Mouse (Mus musculus) CH12.LX (cell line): ENCODE results near the gene Mast3. TPM values are rescaled to one million over a fixed set of nuclear protein-coding genes. Genes with fewer than 3 reads are reported as not detected.

Experiments
- DNase-seq: peaks from one replicate; pipeline ENCODE4 v3.0.0-alpha.2; 2013; ENCODE audit errors: extremely low read depth
- H3K27ac ChIP-seq: 2 replicates; pipeline ENCODE4 v1.5.1; 2012; ENCODE audit warnings: low read depth, mild to moderate bottlenecking, control low read depth, moderate library complexity; ENCODE audit not compliant: insufficient read depth
- H3K27me3 ChIP-seq: replicated peaks from 2 replicates; pipeline ENCODE3; 2012; ENCODE audit warnings: inconsistent platforms
- H3K36me3 ChIP-seq, 2 experiments: replicated peaks in 1 of 2; 2 replicates each; pipeline versions ENCODE3 to v1.6.1; 2012; ENCODE audit warnings: inconsistent platforms in 1 of 2, low read length in 1 of 2, mild to moderate bottlenecking in 1 of 2, mixed read lengths in 1 of 2, moderate library complexity in 1 of 2; ENCODE audit not compliant: control insufficient read depth in 1 of 2, insufficient read depth in 1 of 2
- H3K4me1 ChIP-seq, 2 experiments: 2 replicates each; pipeline ENCODE4 v1.6.1; 2012; ENCODE audit warnings: inconsistent platforms in 1 of 2, moderate library complexity in 1 of 2; ENCODE audit not compliant: insufficient read depth in 2 of 2, control insufficient read depth in 1 of 2
- H3K4me2 ChIP-seq: 2 replicates; pipeline ENCODE4 v1.6.1; 2012; ENCODE audit warnings: low read depth, mild to moderate bottlenecking, control low read depth; ENCODE audit not compliant: poor library complexity, insufficient read depth, severe bottlenecking
- H3K4me3 ChIP-seq, 3 experiments: fragments of 150-350 bp in 1 of 3; sonication (generic) in 1 of 3; replicated peaks in 1 of 3; 2 replicates each; pipeline versions ENCODE3 to v1.5.1; 2011 to 2012; ENCODE audit warnings: low read depth in 2 of 3, low read length in 2 of 3, mild to moderate bottlenecking in 2 of 3, moderate library complexity in 2 of 3, control low read depth in 1 of 3, improper control_type of control experiment in 1 of 3, inconsistent platforms in 1 of 3, mixed read lengths in 1 of 3; ENCODE audit not compliant: poor library complexity in 1 of 3
- H3K79me2 ChIP-seq: replicated peaks from 2 replicates; pipeline ENCODE4 v1.6.1; 2012; ENCODE audit warnings: mild to moderate bottlenecking, moderate library complexity; ENCODE audit not compliant: control insufficient read depth, poor library complexity, insufficient read depth, severe bottlenecking; ENCODE audit errors: extremely low read depth
- H3K9ac ChIP-seq: 2 replicates; pipeline ENCODE4 v1.6.1; 2012; ENCODE audit warnings: low read depth, mild to moderate bottlenecking, control low read depth, moderate library complexity; ENCODE audit not compliant: insufficient read depth
- H3K9me3 ChIP-seq: replicated peaks from 2 replicates; pipeline ENCODE3; 2012; ENCODE audit warnings: low read length, inconsistent platforms, mixed read lengths
- BHLHE40 ChIP-seq: IDR thresholded peaks from 2 replicates; pipeline ENCODE4 v1.6.1; 2011; ENCODE audit warnings: mild to moderate bottlenecking, low read depth, low read length, improper control_type of control experiment
- CHD1 ChIP-seq: IDR thresholded peaks from 2 replicates; pipeline ENCODE4 v1.6.1; 2012; ENCODE audit warnings: low read depth, low read length, improper control_type of control experiment, inconsistent platforms
- CHD2 ChIP-seq: IDR thresholded peaks from 2 replicates; pipeline ENCODE4 v1.6.1; 2011; ENCODE audit warnings: low read length, improper control_type of control experiment
- E2F4 ChIP-seq: IDR thresholded peaks from 2 replicates; pipeline ENCODE4 v1.6.1; 2011; ENCODE audit warnings: low read depth, low read length, improper control_type of control experiment; ENCODE audit not compliant: insufficient replicate concordance
- ELF1 ChIP-seq: IDR thresholded peaks from 2 replicates; pipeline ENCODE4 v1.6.1; 2014; ENCODE audit warnings: low read depth, mild to moderate bottlenecking, inconsistent platforms, low read length, improper control_type of control experiment
- EP300 ChIP-seq: IDR thresholded peaks from 2 replicates; pipeline ENCODE4 v1.6.1; 2011; ENCODE audit warnings: low read length, improper control_type of control experiment
- GABPA ChIP-seq: IDR thresholded peaks from 2 replicates; pipeline ENCODE4 v1.6.1; 2012; ENCODE audit warnings: low read depth, low read length, improper control_type of control experiment, inconsistent platforms; ENCODE audit not compliant: insufficient replicate concordance
- HCFC1 ChIP-seq: IDR thresholded peaks from 2 replicates; pipeline ENCODE4 v1.6.1; 2012; ENCODE audit warnings: low read depth, mild to moderate bottlenecking, inconsistent platforms, low read length, improper control_type of control experiment
- IRF4 ChIP-seq: IDR thresholded peaks from 2 replicates; pipeline ENCODE4 v1.6.1; 2014; ENCODE audit warnings: low read depth, mild to moderate bottlenecking, inconsistent platforms, low read length, improper control_type of control experiment
- KAT2A ChIP-seq: IDR thresholded peaks from 2 replicates; pipeline ENCODE4 v1.6.1; 2012; ENCODE audit warnings: low read length, improper control_type of control experiment, inconsistent platforms; ENCODE audit not compliant: insufficient replicate concordance
- MAFK ChIP-seq: IDR thresholded peaks from 2 replicates; pipeline ENCODE4 v1.6.1; 2011; ENCODE audit warnings: low read length, improper control_type of control experiment; ENCODE audit not compliant: insufficient replicate concordance
- MAZ ChIP-seq: IDR thresholded peaks from 2 replicates; pipeline ENCODE4 v1.6.1; 2012; ENCODE audit warnings: low read depth, mild to moderate bottlenecking, inconsistent platforms, low read length, improper control_type of control experiment, moderate library complexity
- MYC ChIP-seq: IDR thresholded peaks from 2 replicates; pipeline ENCODE4 v1.6.1; 2011; ENCODE audit warnings: low read depth, mild to moderate bottlenecking, improper control_type of control experiment, low read length
- NELFE ChIP-seq: IDR thresholded peaks from 2 replicates; pipeline ENCODE4 v1.6.1; 2011; ENCODE audit warnings: low read depth, low read length, improper control_type of control experiment
- PAX5 ChIP-seq: IDR thresholded peaks from 2 replicates; pipeline ENCODE4 v1.6.1; 2012; ENCODE audit warnings: low read length, inconsistent platforms, mixed read lengths
- RCOR1 ChIP-seq: conservative IDR thresholded peaks from 2 replicates; pipeline ENCODE4 v1.6.1; 2012; ENCODE audit warnings: low read depth, mild to moderate bottlenecking, inconsistent platforms, low read length, improper control_type of control experiment
- TCF12 ChIP-seq: IDR thresholded peaks from 2 replicates; pipeline ENCODE4 v1.6.1; 2014; ENCODE audit warnings: low read depth, mild to moderate bottlenecking, inconsistent platforms, low read length, improper control_type of control experiment
- UBTF ChIP-seq: IDR thresholded peaks from 2 replicates; pipeline ENCODE4 v1.6.1; 2012; ENCODE audit warnings: low read depth, mild to moderate bottlenecking, inconsistent platforms, low read length, improper control_type of control experiment, moderate library complexity
- ZKSCAN1 ChIP-seq: IDR thresholded peaks from 2 replicates; pipeline ENCODE4 v1.6.1; 2012; ENCODE audit warnings: low read depth, inconsistent platforms, low read length, improper control_type of control experiment, borderline replicate concordance
- ZMIZ1 ChIP-seq: IDR thresholded peaks from 2 replicates; pipeline ENCODE4 v1.6.1; 2012; ENCODE audit warnings: low read depth, mild to moderate bottlenecking, inconsistent platforms, low read length, improper control_type of control experiment
- ZNF384 ChIP-seq: IDR thresholded peaks from 2 replicates; pipeline ENCODE4 v1.6.1; 2012; ENCODE audit warnings: low read depth, low read length, improper control_type of control experiment, inconsistent platforms
- dilution Hi-C: fragments of 300-500 bp; cut with MboI; formaldehyde crosslinking; loops from 2 replicates; pipeline ENCODE4 v1.14.3; 2020; ENCODE audit warnings: low sequenced_read_pairs; ENCODE audit not compliant: extremely low pct_unique_long_range_greater_than_20kb, extremely low pct_ligation_motif_present
- in situ Hi-C: fragments of 300-500 bp; cut with MboI; formaldehyde crosslinking; loops from 3 replicates; pipeline ENCODE4 v1.14.3; 2019; ENCODE audit warnings: low sequenced_read_pairs, low pct_ligation_motif_present, low pct_unique_long_range_greater_than_20kb, mixed read lengths
- polyA plus RNA-seq: library from polyadenylated mRNA; unstranded; fragments of >175 nt; gene quantifications from 2 replicates; pipeline ENCODE4 v1.2.1, GENCODE M21; 2012; ENCODE audit warnings: low read depth; ENCODE audit not compliant: insufficient read length
- total RNA-seq, 2 experiments: library from RNA; depleted of rRNA; stranded (reverse); fragments of 300-350 nt in 1 of 2; fragments of >200 nt in 1 of 2; gene quantifications; 2 replicates each; pipeline ENCODE4 v1.2.3; 2012 to 2014

Mast3 gene
- total and polyA plus RNA-seq, 3 experiments = 7.0 to 23.4 (median 11.6) TPM

DNA sequence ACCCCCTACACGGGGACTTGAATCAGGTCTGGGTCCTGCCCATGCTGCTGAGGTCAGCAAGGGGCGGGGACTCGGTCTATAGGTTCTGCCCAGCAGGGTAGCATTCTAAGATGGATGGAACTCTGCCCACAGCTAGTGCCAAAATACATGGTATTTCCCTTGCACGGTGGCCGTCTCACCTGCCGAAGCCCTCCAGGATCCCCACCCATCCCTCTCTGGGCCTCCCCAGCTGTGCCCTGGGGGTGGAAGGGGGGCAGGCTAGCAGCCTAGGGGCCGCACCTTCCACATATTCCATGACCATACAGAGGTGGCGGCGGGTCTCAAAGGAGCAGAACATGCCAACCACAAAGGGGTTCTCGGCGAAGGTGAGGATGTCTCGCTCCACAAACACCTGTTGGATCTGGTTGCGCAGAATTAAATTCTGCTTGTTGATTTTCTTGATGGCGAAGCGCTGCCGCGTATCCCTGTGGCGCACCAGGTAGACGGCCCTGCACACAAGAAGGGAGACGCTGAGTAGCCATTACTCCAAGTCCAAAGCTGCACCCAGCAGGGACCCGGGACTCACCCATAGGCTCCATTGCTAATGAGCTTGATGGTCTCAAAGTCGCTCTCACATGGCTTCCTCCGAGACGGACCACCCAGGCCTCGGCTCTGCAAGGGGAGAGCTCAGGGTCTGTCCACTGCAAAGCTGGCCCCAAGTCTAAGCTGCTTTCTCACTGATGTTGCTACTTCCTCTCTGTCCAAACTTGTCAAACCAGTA lies 18.4 kb downstream of the Mast3 start:
- no peak for TF ChIP-seq ZKSCAN1
- TF ChIP-seq E2F4 = no peak
- no peak for TF ChIP-seq TCF12
- TF ChIP-seq MAFK = no peak
- TF ChIP-seq EP300 = no peak
- TF ChIP-seq HCFC1 = no peak
- no peak for TF ChIP-seq CHD2
- no peak for TF ChIP-seq MYC
- no peak for TF ChIP-seq BHLHE40
- no peak for TF ChIP-seq ELF1
- no peak for TF ChIP-seq MAZ
- TF ChIP-seq IRF4 = no peak
- no peak for TF ChIP-seq RCOR1
- no peak for TF ChIP-seq CHD1
- no peak for TF ChIP-seq ZMIZ1
- TF ChIP-seq NELFE = no peak
- TF ChIP-seq PAX5 = no peak
- TF ChIP-seq UBTF = no peak
- no peak for DNase-seq
- H3K4me2 ChIP-seq = no peak overlapping the region
- peaks cover 4% of the 10 kb centered on the region; the same call in 1 of the 2 replicates for H3K79me2 ChIP-seq
- H3K4me3 ChIP-seq = no peak overlapping the region
- H3K4me1 ChIP-seq = peaks cover 9 to 12% of the 10 kb centered on the region in 2 experiments
- H3K27ac ChIP-seq = no peak overlapping the region
- dilution Hi-C loops (no loop called here), in situ Hi-C loops (no loop called here)
- H3K9me3 ChIP-seq = no peaks in the 10 kb centered on the region
- no peaks in the 10 kb centered on the region for H3K27me3 ChIP-seq
- H3K9ac ChIP-seq = no peak overlapping the region
- H3K36me3 ChIP-seq = peaks cover 77 to 88% of the 10 kb centered on the region in 2 experiments

DNA sequence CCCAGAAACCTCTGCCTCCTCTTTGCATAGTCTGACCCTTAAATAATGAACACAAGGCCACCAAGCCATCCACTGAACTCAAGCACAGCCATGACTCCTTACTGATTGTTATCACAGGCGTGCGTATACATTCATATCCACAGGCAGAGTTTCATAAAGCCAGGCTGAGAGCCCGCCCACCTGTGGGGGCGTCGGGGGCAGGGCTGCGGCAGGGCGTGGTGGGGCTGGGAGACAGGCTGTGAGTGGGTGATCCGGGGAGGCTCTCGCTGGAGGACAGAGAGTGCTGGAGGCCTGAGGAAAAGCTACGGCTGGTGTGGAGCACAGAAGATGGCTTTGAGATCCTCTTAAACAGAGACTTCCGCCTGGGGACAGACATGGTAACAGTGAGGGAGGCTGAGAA lies 24.8 kb downstream of the Mast3 start:
- Histone ChIP-seq H3K9me3 (no peaks in the 10 kb centered on the region), H3K9ac (no peak overlapping the region), H3K4me1 (peaks cover 17 to 22% of the 10 kb centered on the region in 2 experiments)
- in situ Hi-C loops = no loop called here
- no peak for TF ChIP-seq GABPA
- no peak for TF ChIP-seq KAT2A
- TF ChIP-seq CHD2 = no peak
- TF ChIP-seq E2F4 = no peak
- TF ChIP-seq ZNF384 = no peak
- no peak for TF ChIP-seq EP300
- TF ChIP-seq, all 38 proteins: peak for 0
- H3K36me3 ChIP-seq = peaks cover 62 to 71% of the 10 kb centered on the region in 2 experiments
- DNase-seq = no peak
- H3K79me2 ChIP-seq = peaks cover 7% of the 10 kb centered on the region; the same call in 1 of the 2 replicates
- H3K4me3 ChIP-seq = no peak overlapping the region
- H3K27me3 ChIP-seq = no peaks in the 10 kb centered on the region
- no peak overlapping the region for H3K4me2 ChIP-seq
- H3K27ac ChIP-seq = no peak overlapping the region
- dilution Hi-C loops = no loop called here
